Mouse (Mus musculus) lung, adult 2 months (tissue): Measurements from ENCODE around the gene C2cd3.

Source experiments
- CTCF ChIP-seq: fragments of 200-500 bp; IDR thresholded peaks from 2 replicates; pipeline ENCODE4 v1.5.1; 2011; ENCODE audit warnings: mild to moderate bottlenecking, low read length, control low read depth; ENCODE audit not compliant: insufficient read depth
- POLR2A ChIP-seq: fragments of 200-500 bp; IDR thresholded peaks from 2 replicates; pipeline ENCODE4 v1.6.1; 2011; ENCODE audit warnings: low read depth, mild to moderate bottlenecking, control low read depth, low read length, borderline replicate concordance; ENCODE audit errors: extremely low read depth

DNA sequence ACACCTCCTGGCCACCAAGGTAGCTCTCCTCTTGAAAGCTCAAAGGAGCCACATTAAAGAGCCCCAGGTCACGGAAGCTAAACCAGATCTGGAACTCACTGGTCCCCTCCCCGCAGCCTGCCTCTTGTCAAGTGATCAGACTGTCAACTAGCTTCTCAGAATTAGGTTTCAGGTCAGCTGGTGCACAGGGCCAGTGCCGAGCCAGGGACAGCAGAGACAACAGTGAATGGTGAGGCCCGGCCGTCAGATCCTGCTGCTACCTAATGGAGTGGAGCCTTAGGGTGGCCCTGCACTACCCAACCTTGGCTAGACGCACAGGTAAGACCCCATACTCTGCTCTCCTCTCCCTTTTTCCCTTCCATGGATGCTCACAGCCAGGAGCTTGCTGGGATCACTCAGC, 100.7 kb downstream of the C2cd3 start, which contains the start of gene Ucp3:
- TF ChIP-seq CTCF (no peak), POLR2A (no peak)
